Mouse (Mus musculus): ENCODE measurements around the gene Nln.

- TF ChIP-seq POLR2A (IDR thresholded peaks at IDR 0.05; ENCODE audit: low read depth, low read length) (peak; percentile 27; the same call in 1 of the 2 replicates), CTCF (conservative IDR thresholded peaks at IDR 0.05 in 1 of 2, IDR thresholded peaks at IDR 0.05 in 1 of 2; ENCODE audit: low read depth in 2 of 2, low read length in 2 of 2) (no peak), E2F4 (IDR thresholded peaks at IDR 0.05; ENCODE audit: insufficient replicate concordance, low read depth, low read length) (no peak), MAX (IDR thresholded peaks at IDR 0.05; ENCODE audit: low read length) (no peak), SMC3 (IDR thresholded peaks at IDR 0.05; ENCODE audit: low read depth, low read length) (no peak), EP300 (IDR thresholded peaks at IDR 0.05; ENCODE audit: low read length) (peak; percentile 91), JUND (conservative IDR thresholded peaks at IDR 0.05; ENCODE audit: low read depth, low read length) (peak; percentile 74), PAX5 (IDR thresholded peaks at IDR 0.05; ENCODE audit: low read length) (no peak), USF1 (IDR thresholded peaks at IDR 0.05; ENCODE audit: low read depth, low read length) (no peak), MAZ (IDR thresholded peaks at IDR 0.05; ENCODE audit: low read depth, low read length) (no peak), TCF12 (IDR thresholded peaks at IDR 0.05; ENCODE audit: low read depth, low read length) (peak; percentile 78), BHLHE40 (IDR thresholded peaks at IDR 0.05; ENCODE audit: low read depth, low read length) (peak; percentile 83), RCOR1 (conservative IDR thresholded peaks at IDR 0.05; ENCODE audit: low read depth, low read length) (no peak; the same call in 1 of the 2 replicates), JUN (IDR thresholded peaks at IDR 0.05; ENCODE audit: insufficient read depth, low read depth, low read length) (peak; percentile 74)
Measured at GRCm38 (mm10) chr13:104091734-104092133, 17.7 kb downstream of the Nln start.

Measured in CH12.LX (cell line).